Mouse (Mus musculus): Measurements from ENCODE around the gene Thop1. TPM values are rescaled to one million over a fixed set of nuclear protein-coding genes. Genes with fewer than 3 reads are reported as not detected.
A peak's percentile ranks its signal among the peaks of the same experiment; 100 is the strongest.
"Not testable (repeated sequence)": the region's sequence is repeated elsewhere in the genome, so short reads cannot be mapped to it uniquely, and the experiment has no call there.

Gene Thop1
- total RNA-seq, 2 experiments from 2014 or later: 2.9 to 22.8 TPM

DNA sequence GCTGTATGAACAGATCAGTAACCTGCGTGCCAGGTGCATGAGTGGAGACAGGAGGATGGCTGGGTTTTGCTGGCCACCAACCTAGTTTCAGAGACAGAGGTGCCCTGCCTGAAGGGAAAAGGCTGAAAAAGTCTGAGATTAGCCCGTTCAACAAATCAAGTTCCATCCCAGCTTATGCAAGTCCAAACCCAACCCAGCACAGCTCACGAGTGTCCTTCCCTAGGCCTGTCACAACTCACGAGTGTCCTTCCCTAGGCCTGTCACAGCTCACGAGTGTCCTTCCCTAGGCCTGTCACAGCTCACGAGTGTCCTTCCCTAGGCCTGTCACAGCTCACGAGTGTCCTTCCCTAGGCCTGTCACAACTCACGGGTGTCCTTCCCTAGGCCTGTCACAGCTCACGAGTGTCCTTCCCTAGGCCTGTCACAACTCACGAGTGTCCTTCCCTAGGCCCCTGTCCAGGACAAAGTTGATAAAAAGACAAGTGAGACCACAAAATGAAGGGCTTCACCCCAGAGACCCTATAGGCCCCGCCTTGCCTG lies 14.0 kb upstream of the Thop1 start:
- not testable (repeated sequence) for ATAC-seq (replicated peaks; ENCODE audit: low FRiP score, poor library complexity, severe bottlenecking)

DNA sequence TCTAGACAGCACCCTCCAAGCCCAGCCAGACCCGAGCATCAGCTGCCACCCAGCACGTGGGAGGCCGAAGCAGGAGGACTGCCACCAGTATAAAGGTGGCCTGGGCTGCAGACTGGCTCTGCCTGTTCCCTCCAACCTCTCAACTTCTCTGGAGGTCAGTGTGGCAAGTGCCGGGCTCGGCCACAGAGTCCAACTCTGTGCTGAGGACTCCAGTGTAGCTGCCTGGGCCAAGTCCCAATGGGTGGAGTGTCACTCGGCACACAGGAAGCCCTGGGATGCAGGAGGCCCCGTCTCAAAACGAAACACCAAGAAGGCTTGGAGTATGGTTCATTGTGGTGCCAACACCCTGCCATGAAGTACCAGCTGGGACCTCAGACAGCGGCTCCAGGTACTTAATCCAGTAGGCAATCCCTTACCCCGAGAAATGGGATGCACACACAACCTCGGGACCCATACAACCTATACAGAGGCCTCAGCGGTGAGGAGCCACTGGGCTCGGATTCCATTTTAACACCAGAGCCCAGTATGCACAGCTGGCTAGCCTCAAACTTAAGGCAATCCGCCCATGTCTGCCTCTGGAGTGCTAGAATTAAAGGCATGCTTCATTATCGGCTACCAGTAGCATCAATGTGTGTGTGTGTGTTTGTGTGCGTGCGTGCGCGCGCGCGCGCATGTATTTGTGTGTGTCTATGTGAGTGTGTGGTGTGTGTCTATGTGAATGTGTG lies 12.3 kb upstream of the Thop1 start:
- ATAC-seq (replicated peaks; ENCODE audit: low FRiP score, poor library complexity, severe bottlenecking): no peak

DNA sequence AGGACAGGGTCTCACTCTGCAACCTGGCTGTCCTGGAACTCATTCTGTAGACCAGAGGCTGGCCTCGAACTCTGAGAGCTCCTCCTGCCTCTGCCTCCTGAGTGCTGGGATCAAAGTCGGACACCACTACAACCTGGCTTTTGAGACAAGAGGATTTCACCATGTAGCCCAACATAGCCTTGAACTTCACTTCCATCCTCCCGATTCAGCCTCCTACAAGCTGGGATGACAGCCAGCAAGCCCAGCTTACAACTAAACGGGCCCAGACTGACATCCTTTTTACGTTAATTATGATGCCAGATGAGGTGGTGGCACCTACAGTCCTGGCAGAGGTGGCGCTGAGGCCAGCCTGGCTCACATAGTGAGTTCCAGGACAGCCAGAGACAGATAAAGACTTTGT lies 10.9 kb upstream of the Thop1 start:
- no peak for ATAC-seq (replicated peaks; ENCODE audit: low FRiP score, poor library complexity, severe bottlenecking)

DNA sequence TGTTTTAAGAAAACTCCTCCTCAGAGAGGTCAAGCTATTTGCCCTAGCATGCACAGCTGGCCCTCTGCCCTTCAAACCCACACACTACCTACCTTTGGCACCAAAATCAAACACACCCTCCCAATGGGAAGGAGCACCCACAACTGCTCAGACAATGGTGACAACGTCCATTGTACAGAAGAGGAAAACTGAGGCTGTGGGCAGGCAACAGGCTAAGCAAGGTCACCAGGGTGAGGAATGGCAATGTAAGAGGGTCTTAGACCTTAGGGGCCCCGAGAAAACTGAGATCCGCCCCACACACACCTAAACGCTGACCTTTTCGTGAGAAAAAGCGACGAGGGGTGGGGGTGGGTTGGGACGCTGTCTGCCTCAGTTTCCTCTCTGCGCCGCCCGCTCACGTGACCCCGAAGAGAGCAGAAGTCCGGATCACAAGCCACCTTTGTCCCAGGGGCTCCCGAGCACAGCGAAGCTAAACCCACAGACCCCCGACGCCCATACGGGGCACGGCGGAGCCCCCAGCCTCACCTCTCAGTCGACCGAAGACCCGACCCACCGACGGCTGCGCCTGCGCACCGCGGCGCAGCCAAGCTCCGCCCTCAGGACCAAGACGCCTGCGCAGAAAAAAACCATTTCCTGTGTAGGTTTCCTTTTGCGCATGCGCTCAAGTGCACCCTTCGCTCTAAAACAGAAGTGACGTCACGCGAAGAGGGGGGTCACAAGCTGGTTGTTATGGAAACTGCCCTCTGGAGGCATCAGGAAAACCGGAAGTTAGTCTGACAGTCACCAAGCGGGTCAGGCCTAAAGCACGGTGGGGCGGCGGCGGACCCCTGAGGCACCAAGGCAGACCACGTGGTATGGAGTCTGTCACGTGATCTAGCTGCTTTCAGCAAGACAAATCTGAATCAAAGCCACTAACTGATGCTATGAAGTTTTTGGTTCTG lies 10.0 kb upstream of the Thop1 start, which contains the start of gene Sgta:
TSS of gene Sgta (minus strand) at position 579 of the 941 bp plus-strand sequence.
- peak; percentile 89 for ATAC-seq (replicated peaks; ENCODE audit: low FRiP score, poor library complexity, severe bottlenecking)

- ATAC-seq (replicated peaks; ENCODE audit: low FRiP score, poor library complexity, severe bottlenecking): no peak
These were observed 7.1 kb upstream of the Thop1 start for GRCm38 (mm10) chr10:81062710-81063109.

DNA sequence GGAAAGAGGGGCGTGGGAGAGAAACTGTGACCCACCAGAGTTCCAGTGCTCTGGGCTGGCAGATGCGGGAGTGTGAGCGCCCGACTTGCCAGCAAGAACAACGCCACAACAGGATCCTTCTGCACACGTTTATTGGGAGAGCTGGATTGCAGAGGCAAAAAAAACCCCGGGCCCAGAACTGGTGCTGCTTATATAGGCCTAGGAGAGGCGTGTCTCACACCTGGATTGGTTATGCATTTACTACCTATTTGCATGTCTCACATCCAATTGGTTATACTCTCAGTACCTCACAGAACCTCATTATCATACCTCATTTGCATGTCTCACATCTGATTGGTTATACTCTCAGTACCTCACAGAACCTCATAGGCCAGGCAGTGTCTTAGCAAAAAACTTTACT lies 5.3 kb upstream of the Thop1 start:
- ATAC-seq (replicated peaks; ENCODE audit: low FRiP score, poor library complexity, severe bottlenecking): not testable (repeated sequence)

GRCm38 (mm10) chr10:81068706-81069105 lies 1.1 kb upstream of the Thop1 start:
- ATAC-seq (replicated peaks; ENCODE audit: low FRiP score, poor library complexity, severe bottlenecking): no peak

DNA sequence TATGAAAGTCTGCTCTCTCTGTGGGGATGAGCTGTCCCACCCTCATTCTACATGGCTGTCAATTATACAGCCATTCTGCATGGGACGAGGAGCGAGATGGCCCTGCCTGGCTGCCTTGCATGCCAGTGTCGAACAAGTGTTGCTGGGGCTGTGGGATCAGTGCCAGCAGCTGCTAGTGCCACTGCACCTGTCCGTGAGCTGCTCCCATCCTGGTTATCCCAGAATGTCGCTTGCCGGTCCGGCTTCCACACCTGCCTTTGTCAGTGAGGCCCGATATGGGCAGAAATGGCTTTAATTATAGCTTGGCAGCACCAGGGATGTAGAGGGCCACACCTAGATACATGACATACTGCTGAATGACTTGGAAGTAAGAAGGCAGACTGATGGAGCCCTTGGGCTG lies 2.5 kb downstream of the Thop1 start:
- no peak for ATAC-seq (replicated peaks; ENCODE audit: low FRiP score, poor library complexity, severe bottlenecking)

DNA sequence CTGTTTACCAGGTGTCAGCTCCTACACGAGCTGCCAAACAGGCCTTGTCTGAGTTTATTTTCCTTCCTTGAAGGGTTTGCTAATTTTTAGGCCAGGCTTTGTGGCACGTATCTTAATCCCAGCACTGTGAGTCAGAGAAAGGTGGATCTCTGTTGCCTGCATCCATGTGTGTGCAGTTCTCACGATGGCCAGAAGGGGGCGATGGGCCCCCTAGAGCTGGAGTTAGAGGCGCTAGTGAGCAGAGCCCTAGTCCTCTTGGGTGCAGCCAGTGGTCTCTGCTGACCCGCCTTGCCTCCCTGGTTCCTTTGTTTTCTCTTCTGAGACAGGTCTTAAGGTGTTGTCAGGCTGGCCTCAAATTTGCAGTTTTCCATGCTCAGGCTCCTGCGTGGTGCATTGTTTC lies 3.6 kb downstream of the Thop1 start:
- ATAC-seq (replicated peaks; ENCODE audit: low FRiP score, poor library complexity, severe bottlenecking): no peak

DNA sequence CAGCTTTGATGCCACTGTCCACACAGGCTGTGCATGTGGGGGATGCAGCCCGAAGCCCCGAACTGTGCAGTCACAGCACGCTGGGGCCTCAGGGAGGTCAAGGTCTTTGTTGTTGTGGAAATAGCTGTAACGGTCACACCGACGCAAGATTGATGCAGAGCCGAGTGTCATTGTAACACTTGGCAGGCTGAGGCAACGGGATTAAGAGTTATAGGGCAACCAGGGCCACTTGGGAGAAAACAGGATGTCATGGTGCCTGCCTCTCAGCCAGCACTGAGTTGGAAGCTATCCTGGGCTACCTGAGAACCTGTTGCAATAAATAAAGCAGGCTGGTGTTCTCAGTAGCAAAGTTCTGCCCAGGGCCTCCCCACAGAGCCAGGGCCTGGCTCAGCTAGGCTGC lies 5.9 kb downstream of the Thop1 start:
- no peak for ATAC-seq (replicated peaks; ENCODE audit: low FRiP score, poor library complexity, severe bottlenecking)

DNA sequence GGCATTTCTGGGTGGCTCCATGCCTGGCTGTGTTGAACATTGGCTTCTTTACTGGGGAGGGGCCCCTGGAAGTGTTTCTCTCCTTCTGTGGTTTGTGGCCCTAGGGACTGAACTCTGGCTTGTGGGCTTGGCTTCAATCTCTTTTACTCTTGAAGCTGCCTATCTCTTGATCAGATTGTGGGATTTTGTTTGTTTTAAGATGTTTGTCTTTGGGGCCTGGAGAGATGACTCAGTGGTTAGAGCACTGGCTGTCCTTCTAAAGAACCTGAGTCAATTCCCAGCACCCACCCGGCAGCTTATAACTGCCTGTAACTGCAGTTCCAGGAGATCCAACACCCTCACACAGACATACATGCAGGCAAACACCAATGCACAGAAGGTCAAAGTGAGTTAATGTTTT lies 6.5 kb downstream of the Thop1 start:
- ATAC-seq (replicated peaks; ENCODE audit: low FRiP score, poor library complexity, severe bottlenecking): no peak

DNA sequence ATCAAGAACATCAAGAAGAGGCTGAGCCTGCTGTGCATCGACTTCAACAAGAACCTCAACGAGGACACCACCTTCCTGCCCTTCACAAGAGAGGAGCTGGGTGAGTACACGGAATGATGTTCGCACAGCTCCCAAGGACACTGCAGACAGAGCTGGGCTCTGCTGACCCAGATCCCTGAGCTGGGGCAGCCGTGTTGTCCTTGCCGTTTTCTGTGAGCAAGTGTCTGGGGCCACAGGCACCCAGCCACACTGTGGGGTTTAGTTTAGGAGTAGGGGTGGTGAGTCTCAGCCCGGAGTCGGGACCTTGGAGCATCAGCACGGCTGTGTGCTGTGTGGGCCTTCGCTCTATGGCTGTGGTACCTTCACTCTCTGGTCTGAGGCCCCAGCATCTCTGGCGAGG lies 8.1 kb downstream of the Thop1 start:
- ATAC-seq (replicated peaks; ENCODE audit: low FRiP score, poor library complexity, severe bottlenecking): no peak

GRCm38 (mm10) chr10:81080008-81080655 lies 10.3 kb downstream of the Thop1 start:
- ATAC-seq (replicated peaks; ENCODE audit: low FRiP score, poor library complexity, severe bottlenecking): no peak

- ATAC-seq (replicated peaks; ENCODE audit: low FRiP score, poor library complexity, severe bottlenecking): peak; percentile 61
These were observed 12.5 kb downstream of the Thop1 start for GRCm38 (mm10) chr10:81082168-81082960.

DNA sequence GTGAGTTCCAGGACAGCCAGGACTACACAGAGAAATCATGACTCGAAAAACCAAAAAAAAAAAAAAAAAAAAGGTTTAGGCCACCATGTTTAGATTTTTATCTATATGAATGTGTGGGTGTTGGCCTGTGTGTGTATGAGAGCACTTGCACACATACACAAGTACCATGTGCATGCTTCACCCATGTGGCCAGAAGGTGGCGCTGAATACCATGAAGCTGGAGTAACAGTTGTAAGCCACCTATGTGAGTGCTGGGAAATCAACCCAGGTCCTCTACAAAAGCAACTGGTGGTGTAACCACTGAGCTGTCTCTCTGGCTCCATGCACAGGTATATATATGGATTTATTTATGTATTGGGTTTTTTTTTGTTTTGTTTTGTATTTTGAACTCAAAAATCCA lies 17.2 kb downstream of the Thop1 start:
- ATAC-seq (replicated peaks; ENCODE audit: low FRiP score, poor library complexity, severe bottlenecking): no peak

GRCm38 (mm10) chr10:81089216-81089615 lies 19.4 kb downstream of the Thop1 start:
- ATAC-seq (replicated peaks; ENCODE audit: low FRiP score, poor library complexity, severe bottlenecking): no peak

DNA sequence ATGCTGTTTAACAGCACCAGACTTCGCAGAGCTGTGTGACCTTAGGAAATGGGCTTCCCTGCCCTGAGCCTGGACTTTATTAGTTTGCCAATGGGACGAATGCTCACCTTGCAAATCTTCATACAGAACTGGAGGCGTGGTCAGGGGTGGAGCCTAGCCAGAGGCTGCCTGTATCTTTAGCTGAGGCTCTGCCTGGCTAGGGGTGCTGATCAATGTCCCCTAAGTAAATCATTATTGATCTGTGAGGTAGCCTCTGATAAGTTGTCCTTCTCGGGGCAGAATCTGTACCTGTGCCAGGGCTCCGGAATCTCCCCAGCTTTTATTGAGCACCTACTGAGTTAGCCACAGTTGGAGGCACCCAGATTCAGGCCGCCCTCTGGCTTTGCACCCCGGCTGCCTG lies 20.8 kb downstream of the Thop1 start:
- peak; percentile 47; the same call in 1 of the 2 replicates for ATAC-seq (replicated peaks; ENCODE audit: low FRiP score, poor library complexity, severe bottlenecking)

DNA sequence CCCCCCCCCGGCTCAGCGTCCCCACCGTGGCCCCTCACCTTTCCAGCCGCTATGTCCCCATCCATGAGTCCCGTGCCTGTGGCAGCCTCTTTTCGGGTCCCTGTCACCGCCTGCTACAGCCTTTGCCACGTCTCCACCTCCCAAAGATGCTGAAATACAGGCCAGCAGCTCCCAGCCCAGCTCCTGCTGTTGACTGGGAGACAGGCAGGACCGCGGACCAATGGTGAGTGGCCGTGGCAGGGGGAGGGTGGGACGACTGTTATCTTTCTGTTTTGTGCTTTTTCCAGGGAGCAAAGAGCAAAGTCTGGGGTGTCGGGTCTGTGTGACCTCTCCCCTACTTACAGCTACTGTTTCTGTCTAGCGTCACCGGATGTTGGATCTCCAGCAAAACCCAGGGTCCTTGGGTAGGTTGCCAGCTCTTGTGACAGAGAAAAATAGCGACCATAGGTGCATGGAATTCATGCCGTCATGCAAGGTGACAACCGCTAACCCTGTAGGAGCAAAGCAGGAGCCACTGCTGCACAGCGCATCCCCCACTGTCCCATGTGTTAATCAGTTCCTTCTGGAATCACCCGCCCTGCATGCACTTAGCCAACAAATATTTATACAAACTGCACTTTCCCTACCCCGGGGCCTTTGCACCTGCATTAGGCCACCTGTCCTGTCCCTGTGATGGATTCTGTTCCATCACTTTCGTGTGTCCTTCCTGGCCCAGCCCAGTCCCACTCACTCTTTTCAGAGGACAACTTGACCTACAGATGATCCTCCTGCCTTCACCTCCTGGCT lies 22.8 kb downstream of the Thop1 start:
- no peak for ATAC-seq (replicated peaks; ENCODE audit: low FRiP score, poor library complexity, severe bottlenecking)

Data from erythroid progenitor cell, adult 5-6 weeks (primary cell).